ENCODE assay signal across 9 mouse cellular contexts in genomic region chr13:59927379-59928111, GRCm38 (mm10).
DNase-seq lines count a peak whose midpoint lies in the region; ATAC-seq lines count a peak whose summit lies in the region.
"Had no signal": no experiment of that assay in that cellular context is flagged by ENCODE, and none has a peak within 500 bp of the region (broad histone marks: within the 10 kb centered on the region; RNA-seq: fewer than 3 reads in every experiment).

No protein-coding gene starts in this region.

- no peaks in the 10 kb centered on the region for H3K9me3 ChIP-seq in stomach, embryonic 16.5 days (replicated peaks; ENCODE audit: control insufficient read depth, low read length)
- H3K9me3 ChIP-seq: lung, embryonic 15.5 days had no signal

- H3K36me3 ChIP-seq in stomach, embryonic 16.5 days (ENCODE audit: control insufficient read depth, insufficient read depth, low read length): no peaks in the 10 kb centered on the region
- H3K36me3 ChIP-seq: lung, embryonic 15.5 days had no signal

- no peak overlapping the region for H3K4me2 ChIP-seq in stomach, embryonic 16.5 days (ENCODE audit: low read depth, low read length)
- H3K4me2 ChIP-seq: lung, embryonic 15.5 days had no signal

- no peak overlapping the region for H3K4me3 ChIP-seq in stomach, embryonic 16.5 days (replicated peaks; ENCODE audit: low read length)
- H3K4me3 ChIP-seq: lung, embryonic 15.5 days had no signal

- intact Hi-C loops in gastrocnemius, postnatal 14 days (cut with DNase I; ENCODE audit: low total_unique reads): no loop called here
- intact Hi-C loops in heart, postnatal 36 days (cut with DNase I): no loop called here

- H3K9ac ChIP-seq in stomach, embryonic 16.5 days (ENCODE audit: low read length): peak overlapping the region; percentile 18; the same call in 1 of the 2 replicates
- H3K9ac ChIP-seq: lung, embryonic 15.5 days had no signal

- no peak overlapping the region for H3K27ac ChIP-seq in stomach, embryonic 16.5 days (ENCODE audit: low read length)
- H3K27ac ChIP-seq: lung, embryonic 15.5 days had no signal

- peak; percentile 31; the same call in 1 of the 2 replicates for ATAC-seq in stomach, embryonic 16.5 days (ENCODE audit: insufficient read depth, low FRiP score)
- no peak for ATAC-seq in monocyte, adult 5-6 weeks (replicated peaks; ENCODE audit: insufficient number of reproducible peaks, low FRiP score, low TSS enrichment, poor library complexity, severe bottlenecking)

- WGBS in stomach, embryonic 16.5 days: 46% methylated on average over 12 of the region's 12 CpGs

- H3K4me1 ChIP-seq in stomach, embryonic 16.5 days (ENCODE audit: control insufficient read depth, insufficient read depth, low read length): 0 out of 2 replicates have a peak, but pooled peaks cover 4% of the 10 kb centered on the region

- H3K27me3 ChIP-seq in stomach, embryonic 16.5 days (ENCODE audit: control insufficient read depth, insufficient read depth, low read length): no peaks in the 10 kb centered on the region
- H3K27me3 ChIP-seq: lung, embryonic 15.5 days had no signal

- peak; percentile 55 for DNase-seq in right cerebral cortex, postnatal 4 days
- DNase-seq in right cerebral cortex, postnatal 25 days: no peak
- DNase-seq in gastrocnemius, postnatal 14 days: peak; percentile 68
- peak; percentile 49 to 68 for DNase-seq in kidney, postnatal 4 days
- no peak for DNase-seq in heart, postnatal 36 days
- DNase-seq in B cell, adult 2 months: no peak

Comparison
In these comparisons a context has a peak if more than half of its experiments do, and no peak if none do; other contexts are left out.
1. DNase-seq: peak in right cerebral cortex, postnatal 4 days (single experiment), gastrocnemius, postnatal 14 days (single experiment) and kidney, postnatal 4 days (2 of 2); none in right cerebral cortex, postnatal 25 days (single experiment), heart, postnatal 36 days (0 of 2) and B cell, adult 2 months (0 of 2).